Mouse (Mus musculus) embryonic facial prominence, embryonic 14.5 days (tissue): ENCODE data around the gene 4930556J24Rik. TPM values are rescaled to one million over a fixed set of nuclear protein-coding genes. Genes with fewer than 3 reads are reported as not detected.

Source experiments
- ATAC-seq: fragments of 200-750 bp; cut with Nextera tagmentation; 2 replicates; pipeline ENCODE4 v1.8.0; 2017; ENCODE audit warnings: low read depth, moderate number of reproducible peaks, moderate TSS enrichment
- DNase-seq: peaks from one replicate; pipeline ENCODE4 v3.0.0-alpha.2; 2015; ENCODE audit warnings: low spot score
- H3K27ac ChIP-seq: fragments of 300-500 bp; sonication (generic); replicated peaks from 2 replicates; pipeline ENCODE4 v1.5.1; 2014; ENCODE audit warnings: low read depth, mild to moderate bottlenecking, low read length, moderate library complexity
- H3K27me3 ChIP-seq: fragments of 300-500 bp; sonication (generic); replicated peaks from 2 replicates; pipeline ENCODE4 v1.6.1; 2014; ENCODE audit warnings: low read length; ENCODE audit not compliant: control insufficient read depth, insufficient read depth
- H3K36me3 ChIP-seq: fragments of 300-500 bp; sonication (generic); 2 replicates; pipeline ENCODE4 v1.6.1; 2014; ENCODE audit warnings: low read length, mixed read lengths; ENCODE audit not compliant: control insufficient read depth, insufficient read depth
- H3K4me1 ChIP-seq: fragments of 300-500 bp; sonication (generic); 2 replicates; pipeline ENCODE4 v1.6.1; 2014; ENCODE audit warnings: antibody characterized with exemption, low read length; ENCODE audit not compliant: control insufficient read depth, insufficient read depth
- H3K4me2 ChIP-seq: fragments of 300-500 bp; sonication (generic); 2 replicates; pipeline ENCODE4 v1.6.1; 2014; ENCODE audit warnings: low read depth, mild to moderate bottlenecking, low read length, moderate library complexity, mixed read lengths
- H3K4me3 ChIP-seq: fragments of 300-500 bp; sonication (generic); 2 replicates; pipeline ENCODE4 v1.5.1; 2014; ENCODE audit warnings: low read depth, mild to moderate bottlenecking, low read length
- H3K9ac ChIP-seq: fragments of 300-500 bp; sonication (generic); 2 replicates; pipeline ENCODE4 v1.6.1; 2014; ENCODE audit warnings: low read depth, mild to moderate bottlenecking, low read length, moderate library complexity, mixed read lengths
- H3K9me3 ChIP-seq: fragments of 300-500 bp; sonication (generic); 2 replicates; pipeline ENCODE4 v1.6.1; 2016; ENCODE audit warnings: low read length; ENCODE audit not compliant: control insufficient read depth
- WGBS: fragments of 180-500 bp; shearing (Covaris S2); extraction: QIAGEN DNeasy Blood & Tissue Kit; methylation state at CpG from one replicate; pipeline ENCODE4 v1.1.7; 2014; 5-methylcytosine and 5-hydroxymethylcytosine counted together
- polyA plus RNA-seq: library from polyadenylated mRNA; unstranded; fragments of >200 nt; fragmentation: Nextera tagmentation; extraction: Ambion mirVana; gene quantifications from 2 replicates; pipeline ENCODE4 v1.2.1, GENCODE M21; 2014

4930556J24Rik gene
- polyA plus RNA-seq, 1 experiment from 2014 or later = not detected

- peak overlapping the region; percentile 59 for H3K4me2 ChIP-seq
- peaks cover 11% of the 10 kb centered on the region; the same call in 1 of the 2 replicates for H3K4me1 ChIP-seq
- WGBS = 7% methylated on average over 44 of the region's 66 CpGs
- no peak overlapping the region for H3K27ac ChIP-seq
- H3K4me3 ChIP-seq = peak overlapping the region; percentile 36
- DNase-seq = peak; percentile 24
- 0 out of 2 replicates have a peak overlapping the region, but pooled peaks have one; percentile 14 for H3K9ac ChIP-seq
- ATAC-seq = 0 out of 2 replicates have a peak, but pooled peaks have one; percentile 22
- peaks cover 36% of the 10 kb centered on the region for H3K27me3 ChIP-seq
- H3K36me3 ChIP-seq = no peaks in the 10 kb centered on the region
- H3K9me3 ChIP-seq = no peaks in the 10 kb centered on the region
These were observed 21.6 kb upstream of the 4930556J24Rik start for GRCm38 (mm10) chr11:3997978-3998720.

DNA sequence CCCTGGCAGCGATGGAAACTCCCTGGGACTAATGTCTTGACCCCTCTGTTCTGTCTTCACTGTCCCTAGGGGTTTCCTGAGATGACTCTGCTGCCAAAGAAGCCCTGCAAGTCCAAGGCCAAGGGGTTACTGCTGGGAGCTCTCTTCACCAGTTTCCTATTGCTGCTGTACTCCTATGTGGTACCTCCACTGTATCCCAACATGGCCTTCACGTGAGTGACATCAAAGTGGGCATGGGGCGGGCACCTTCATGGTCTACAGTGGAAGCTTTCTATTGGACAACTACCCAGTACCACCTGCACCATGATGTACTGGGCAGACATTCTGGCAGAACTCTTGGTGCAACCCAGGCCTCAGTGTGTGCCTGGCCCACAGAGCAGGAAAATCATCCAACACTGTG lies 20.3 kb upstream of the 4930556J24Rik start:
- ATAC-seq = no peak
- Histone ChIP-seq H3K27me3 (peaks cover 36% of the 10 kb centered on the region), H3K36me3 (no peaks in the 10 kb centered on the region), H3K4me3 (no peak overlapping the region), H3K9ac (no peak overlapping the region), H3K9me3 (no peaks in the 10 kb centered on the region), H3K4me2 (no peak overlapping the region), H3K4me1 (peaks cover 11% of the 10 kb centered on the region; the same call in 1 of the 2 replicates), H3K27ac (no peak overlapping the region)
- DNase-seq = no peak
- WGBS = 85% methylated on average over 3 of the region's 3 CpGs

DNA sequence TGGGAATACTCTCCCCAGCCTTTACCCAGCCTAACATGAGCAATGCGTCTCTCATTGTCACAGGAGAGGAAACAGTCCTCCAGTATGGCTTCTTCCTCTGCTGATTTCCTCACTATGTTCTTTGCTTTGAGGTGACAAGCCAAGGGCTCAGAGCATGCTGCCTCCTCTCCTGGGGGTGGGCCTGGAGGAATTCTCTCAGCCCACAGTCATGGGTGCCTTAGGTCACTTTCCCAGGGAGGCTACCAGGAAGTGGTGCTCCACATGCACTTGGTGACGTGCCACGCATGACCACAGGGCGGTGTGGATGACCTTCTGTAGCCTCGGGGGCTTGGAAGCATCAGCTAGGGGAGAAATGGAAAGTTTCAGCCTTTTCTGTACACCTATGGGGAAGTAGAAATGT lies 18.9 kb upstream of the 4930556J24Rik start:
- no peaks in the 10 kb centered on the region for H3K36me3 ChIP-seq
- WGBS = 77% methylated on average over 5 of the region's 5 CpGs

DNA sequence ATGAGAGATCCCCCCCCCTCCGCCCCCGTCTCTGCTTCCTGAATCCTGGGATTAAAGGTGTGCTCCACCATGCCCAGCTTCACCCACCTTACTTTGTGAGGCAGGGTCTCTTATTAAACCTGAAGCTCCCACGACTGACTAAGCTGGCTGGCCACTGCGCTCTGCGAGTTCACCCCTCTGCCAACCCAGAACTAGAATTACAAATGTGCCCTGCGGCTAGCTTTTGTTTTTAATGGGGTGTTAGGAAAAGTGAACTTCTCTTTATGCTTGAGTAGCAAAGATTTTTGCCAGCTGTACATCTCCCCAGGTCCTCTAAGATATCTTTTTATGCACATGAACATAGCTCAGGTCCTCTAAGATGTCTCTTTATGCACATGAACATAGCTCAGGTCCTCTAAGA lies 17.3 kb upstream of the 4930556J24Rik start:
- Histone ChIP-seq H3K27me3 (peaks cover 24% of the 10 kb centered on the region), H3K9ac (no peak overlapping the region), H3K4me3 (no peak overlapping the region), H3K9me3 (no peaks in the 10 kb centered on the region), H3K27ac (no peak overlapping the region), H3K4me1 (peaks cover 11% of the 10 kb centered on the region; the same call in 1 of the 2 replicates), H3K36me3 (no peaks in the 10 kb centered on the region), H3K4me2 (no peak overlapping the region)
- ATAC-seq = no peak
- 75% methylated on average over 6 of the region's 6 CpGs for WGBS
- DNase-seq = no peak

More for the DNA sequence above, 18.9 kb upstream of the 4930556J24Rik start:
- peaks cover 36% of the 10 kb centered on the region for H3K27me3 ChIP-seq
- H3K4me1 ChIP-seq = peaks cover 11% of the 10 kb centered on the region; the same call in 1 of the 2 replicates
- no peaks in the 10 kb centered on the region for H3K9me3 ChIP-seq
- no peak overlapping the region for H3K4me2 ChIP-seq
- no peak overlapping the region for H3K4me3 ChIP-seq
- ATAC-seq (no peak), DNase-seq (no peak)
- no peak overlapping the region for H3K9ac ChIP-seq
- H3K27ac ChIP-seq = no peak overlapping the region

- Histone ChIP-seq H3K36me3 (no peaks in the 10 kb centered on the region), H3K4me3 (no peak overlapping the region), H3K4me1 (peaks cover 5% of the 10 kb centered on the region; the same call in 1 of the 2 replicates), H3K9ac (no peak overlapping the region), H3K27ac (no peak overlapping the region), H3K9me3 (no peaks in the 10 kb centered on the region), H3K27me3 (peaks cover 16% of the 10 kb centered on the region), H3K4me2 (no peak overlapping the region)
- 67% methylated on average over 6 of the region's 6 CpGs for WGBS
- ATAC-seq (no peak), DNase-seq (no peak)
These were observed 16.6 kb upstream of the 4930556J24Rik start for GRCm38 (mm10) chr11:3993132-3993531.

- no peak overlapping the region for H3K27ac ChIP-seq
- no peaks in the 10 kb centered on the region for H3K4me1 ChIP-seq
- no peak overlapping the region for H3K4me3 ChIP-seq
- DNase-seq (no peak), ATAC-seq (no peak)
- no peak overlapping the region for H3K4me2 ChIP-seq
- H3K36me3 ChIP-seq = no peaks in the 10 kb centered on the region
- H3K9me3 ChIP-seq = no peaks in the 10 kb centered on the region
- H3K27me3 ChIP-seq = no peaks in the 10 kb centered on the region
- no peak overlapping the region for H3K9ac ChIP-seq
- 58% methylated on average over 3 of the region's 3 CpGs for WGBS
These were observed 13.2 kb upstream of the 4930556J24Rik start for GRCm38 (mm10) chr11:3989748-3990147.

GRCm38 (mm10) chr11:3983863-3984745 lies 7.5 kb upstream of the 4930556J24Rik start:
- Histone ChIP-seq H3K36me3 (peaks cover 13% of the 10 kb centered on the region), H3K27me3 (peaks cover 3% of the 10 kb centered on the region; the same call in 1 of the 2 replicates), H3K4me3 (peak overlapping the region; percentile 42), H3K4me1 (0 out of 2 replicates have a peak, but pooled peaks cover 7% of the 10 kb centered on the region), H3K9me3 (no peaks in the 10 kb centered on the region), H3K27ac (no peak overlapping the region), H3K4me2 (peak overlapping the region; percentile 72), H3K9ac (peak overlapping the region; percentile 60)
- ATAC-seq (peak; percentile 4; the same call in 1 of the 2 replicates), DNase-seq (no peak)
- WGBS = 6% methylated on average over 14 of the region's 15 CpGs

GRCm38 (mm10) chr11:3983291-3983862 lies 6.8 kb upstream of the 4930556J24Rik start, which contains the start of gene Gal3st1:
Gene Gal3st1, plus strand, starts transcription at chr11:3983636.
- Histone ChIP-seq H3K27me3 (peaks cover 3% of the 10 kb centered on the region; the same call in 1 of the 2 replicates), H3K9ac (peak within 1 kb of the TSS; percentile 60), H3K27ac (no peak within 1 kb of the TSS), H3K4me1 (0 out of 2 replicates have a peak, but pooled peaks cover 7% of the 10 kb centered on the region), H3K4me2 (peak within 1 kb of the TSS; percentile 72), H3K36me3 (peaks cover 20% of the 10 kb centered on the region), H3K4me3 (peak within 1 kb of the TSS; percentile 42), H3K9me3 (no peaks in the 10 kb centered on the region)
- DNase-seq = peak; percentile 33
- WGBS = 3% methylated on average over 5 of the region's 37 CpGs
- ATAC-seq = peak; percentile 64
